Mouse (Mus musculus) lung, adult 2 months (tissue): ENCODE measurements at regions not wholly inside any gene's neighbourhood (a gene's known extent, or its start where the extent isn't known, plus 50 kb on each side); places are given as distances from the start of the nearest gene placed in this dataset.

ENCODE experiments used
- CTCF ChIP-seq: fragments of 200-500 bp; IDR thresholded peaks from 2 replicates; pipeline ENCODE4 v1.5.1; 2011; ENCODE audit warnings: mild to moderate bottlenecking, low read length, control low read depth; ENCODE audit not compliant: insufficient read depth
- POLR2A ChIP-seq: fragments of 200-500 bp; IDR thresholded peaks from 2 replicates; pipeline ENCODE4 v1.6.1; 2011; ENCODE audit warnings: low read depth, mild to moderate bottlenecking, control low read depth, low read length, borderline replicate concordance; ENCODE audit errors: extremely low read depth

DNA sequence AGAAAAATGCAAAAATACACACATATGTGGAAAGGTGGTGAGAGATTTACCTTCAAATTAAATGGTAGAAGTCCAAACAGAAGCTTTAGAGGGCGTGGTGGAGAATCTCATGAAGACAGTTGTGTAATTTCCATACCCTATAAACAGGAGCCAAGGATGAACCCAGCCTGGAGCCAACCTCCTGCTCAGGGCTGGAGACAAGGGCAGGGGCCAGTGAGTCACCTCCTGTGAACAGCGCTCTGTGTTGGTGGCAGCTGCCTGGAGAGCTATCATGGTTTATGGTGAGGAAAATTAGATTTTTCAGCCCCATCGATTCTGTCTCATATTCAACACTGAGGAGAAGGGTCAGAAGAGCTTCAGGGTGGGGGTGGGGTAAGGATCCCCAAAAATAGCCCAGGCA is 261.1 kb downstream of the Agtpbp1 start:
- TF ChIP-seq CTCF = no peak
- TF ChIP-seq POLR2A = no peak
